Mouse (Mus musculus) heart, adult 2 months (tissue): ENCODE results near the gene Rpl22l1.

ENCODE experiments used
- CTCF ChIP-seq: fragments of 200-600 bp; IDR thresholded peaks from 2 replicates; pipeline ENCODE4 v1.8.1; 2022; ENCODE audit warnings: antibody characterized with exemption, mild to moderate bottlenecking, moderate library complexity
- EP300 ChIP-seq: fragments of 200-500 bp; IDR thresholded peaks from 2 replicates; pipeline ENCODE4 v1.6.1; 2011; ENCODE audit warnings: low read depth, low read length, control low read depth; ENCODE audit not compliant: insufficient read depth
- POLR2A ChIP-seq: fragments of 200-500 bp; IDR thresholded peaks from 2 replicates; pipeline ENCODE4 v1.6.1; 2011; ENCODE audit warnings: mild to moderate bottlenecking, low read depth, low read length, control low read depth; ENCODE audit not compliant: insufficient read depth

- TF ChIP-seq CTCF (no peak), POLR2A (no peak), EP300 (no peak)
These were observed 29.9 kb upstream of the Rpl22l1 start for GRCm38 (mm10) chr3:28775361-28775760.
